Mouse (Mus musculus): Measurements from ENCODE around the gene Rassf7. TPM values are rescaled to one million over a fixed set of nuclear protein-coding genes. Genes with fewer than 3 reads are reported as not detected.

Gene Rassf7
- total and polyA plus RNA-seq, 3 experiments = 4.1 to 11.6 (median 8.1) TPM

- dilution Hi-C loops (cut with MboI; ENCODE audit: extremely low pct_ligation_motif_present, extremely low pct_unique_long_range_greater_than_20kb, low sequenced_read_pairs) = no loop called here
- peaks cover 15% of the 10 kb centered on the region for H3K27me3 ChIP-seq (replicated peaks)
- H3K9ac ChIP-seq (ENCODE audit: insufficient read depth, low read depth) = no peak overlapping the region
- no peak overlapping the region for H3K4me2 ChIP-seq (ENCODE audit: insufficient read depth, low read depth, poor library complexity, severe bottlenecking)
- H3K4me1 ChIP-seq (ENCODE audit: control insufficient read depth in 1 of 2, insufficient read depth in 2 of 2) = peaks cover 18 to 52% of the 10 kb centered on the region in 2 experiments
- no peak overlapping the region for H3K4me3 ChIP-seq (replicated peaks in 1 of 3; ENCODE audit: low read depth in 2 of 3, low read length in 2 of 3, poor library complexity in 1 of 3)
- H3K27ac ChIP-seq (ENCODE audit: insufficient read depth, low read depth) = no peak overlapping the region
- DNase-seq (ENCODE audit: extremely low read depth) = no peak
- H3K79me2 ChIP-seq (replicated peaks; ENCODE audit: control insufficient read depth, extremely low read depth, insufficient read depth, poor library complexity, severe bottlenecking) = no peaks in the 10 kb centered on the region
- TF ChIP-seq CHD2 (IDR thresholded peaks at IDR 0.05; ENCODE audit: low read length) (no peak), HCFC1 (IDR thresholded peaks at IDR 0.05; ENCODE audit: low read depth, low read length) (no peak), SIN3A (IDR thresholded peaks at IDR 0.05; ENCODE audit: low read length) (no peak), ELF1 (IDR thresholded peaks at IDR 0.05; ENCODE audit: low read depth, low read length) (no peak), JUN (IDR thresholded peaks at IDR 0.05; ENCODE audit: insufficient read depth, low read depth, low read length) (no peak), NRF1 (IDR thresholded peaks at IDR 0.05; ENCODE audit: low read depth, low read length) (no peak), UBTF (IDR thresholded peaks at IDR 0.05; ENCODE audit: low read depth, low read length) (no peak), CHD1 (IDR thresholded peaks at IDR 0.05; ENCODE audit: low read depth, low read length) (no peak), PAX5 (IDR thresholded peaks at IDR 0.05; ENCODE audit: low read length) (no peak)
- peaks cover 0 to 28% of the 10 kb centered on the region in 2 experiments for H3K36me3 ChIP-seq (replicated peaks in 1 of 2; ENCODE audit: control insufficient read depth in 1 of 2, insufficient read depth in 1 of 2, low read length in 1 of 2)
- in situ Hi-C loops (cut with MboI; ENCODE audit: low pct_ligation_motif_present, low pct_unique_long_range_greater_than_20kb, low sequenced_read_pairs) = no loop called here
- no peaks in the 10 kb centered on the region for H3K9me3 ChIP-seq (replicated peaks; ENCODE audit: low read length)
These were observed 1.8 kb downstream of the Rassf7 start for GRCm38 (mm10) chr7:141217343-141218013.

- no peaks in the 10 kb centered on the region for H3K9me3 ChIP-seq (replicated peaks; ENCODE audit: low read length)
- no peak overlapping the region for H3K9ac ChIP-seq (ENCODE audit: insufficient read depth, low read depth)
- no peak overlapping the region for H3K4me3 ChIP-seq (replicated peaks in 1 of 3; ENCODE audit: low read depth in 2 of 3, low read length in 2 of 3, poor library complexity in 1 of 3)
- H3K79me2 ChIP-seq (replicated peaks; ENCODE audit: control insufficient read depth, extremely low read depth, insufficient read depth, poor library complexity, severe bottlenecking) = no peaks in the 10 kb centered on the region
- dilution Hi-C loops (cut with MboI; ENCODE audit: extremely low pct_ligation_motif_present, extremely low pct_unique_long_range_greater_than_20kb, low sequenced_read_pairs) (no loop called here), in situ Hi-C loops (cut with MboI; ENCODE audit: low pct_ligation_motif_present, low pct_unique_long_range_greater_than_20kb, low sequenced_read_pairs) (no loop called here)
- peaks cover 0 to 28% of the 10 kb centered on the region in 2 experiments for H3K36me3 ChIP-seq (replicated peaks in 1 of 2; ENCODE audit: control insufficient read depth in 1 of 2, insufficient read depth in 1 of 2, low read length in 1 of 2)
- H3K27ac ChIP-seq (ENCODE audit: insufficient read depth, low read depth) = no peak overlapping the region
- H3K27me3 ChIP-seq (replicated peaks) = peaks cover 14% of the 10 kb centered on the region
- peaks cover 23 to 58% of the 10 kb centered on the region in 2 experiments for H3K4me1 ChIP-seq (ENCODE audit: control insufficient read depth in 1 of 2, insufficient read depth in 2 of 2)
- DNase-seq (ENCODE audit: extremely low read depth) = no peak
- H3K4me2 ChIP-seq (ENCODE audit: insufficient read depth, low read depth, poor library complexity, severe bottlenecking) = no peak overlapping the region
- TF ChIP-seq EP300 (IDR thresholded peaks at IDR 0.05; ENCODE audit: low read length) (no peak), NELFE (IDR thresholded peaks at IDR 0.05; ENCODE audit: low read depth, low read length) (no peak), ETS1 (conservative IDR thresholded peaks at IDR 0.05; ENCODE audit: low read depth, low read length) (no peak), MAX (IDR thresholded peaks at IDR 0.05; ENCODE audit: low read length) (no peak), USF1 (IDR thresholded peaks at IDR 0.05; ENCODE audit: low read depth, low read length) (no peak), USF2 (conservative IDR thresholded peaks at IDR 0.05; ENCODE audit: low read depth, low read length) (no peak)
These were observed 2.5 kb downstream of the Rassf7 start for GRCm38 (mm10) chr7:141218141-141218540.

All from CH12.LX (cell line).